Mouse (Mus musculus): ENCODE measurements around the gene Vmn1r158. TPM values are rescaled to one million over a fixed set of nuclear protein-coding genes. Genes with fewer than 3 reads are reported as not detected.

Gene Vmn1r158
- not detected for polyA plus RNA-seq (2017; shearing (Covaris generic))

DNA sequence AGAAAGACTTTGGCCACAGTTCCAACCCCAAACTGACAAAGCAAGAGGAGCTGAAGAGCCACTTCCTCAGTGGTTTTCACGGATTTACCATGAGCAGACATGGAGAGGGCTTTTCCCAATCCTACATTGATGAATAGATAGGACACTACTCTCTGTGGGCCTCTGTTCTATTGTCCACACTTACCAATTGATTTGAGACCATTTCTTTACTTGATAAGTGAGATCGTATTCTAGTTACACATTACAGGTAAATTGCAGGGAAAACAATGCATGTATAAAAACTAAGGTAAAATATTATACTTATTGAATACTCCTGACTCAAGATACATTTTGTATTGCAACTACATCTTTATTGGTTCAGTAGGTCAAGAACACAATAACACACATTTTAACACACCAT lies at the start of gene Vmn1r158:
Gene Vmn1r158 (minus strand): TSS at position 101 of the 400 bp plus-strand sequence.

DNA sequence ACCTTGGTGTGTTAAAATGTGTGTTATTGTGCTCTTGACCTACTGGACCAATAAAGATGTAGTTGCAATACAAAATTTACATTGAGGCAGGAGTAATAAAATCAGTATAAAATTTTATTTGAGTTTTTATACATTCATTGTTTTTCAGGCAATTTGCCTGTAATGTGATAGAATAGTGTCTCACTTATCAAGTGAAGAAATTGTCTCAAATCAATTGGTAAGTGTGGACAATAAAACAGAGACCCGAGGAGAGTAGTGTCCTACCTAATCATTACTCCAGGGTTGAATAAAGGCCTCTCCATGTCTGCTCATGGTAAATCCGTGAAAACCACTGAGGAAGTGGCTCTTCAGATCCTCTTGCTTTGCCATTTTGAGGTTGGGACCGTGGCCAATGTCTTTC lies 29.2 kb downstream of the Vmn1r158 start, which contains the start of gene Vmn1r157:
Gene Vmn1r157 (plus strand): TSS at position 301 of the 400 bp plus-strand sequence.

Other genes with a start within 250 kb of the Vmn1r158 start
- gene Gm4201, start 225.4 kb downstream of the Vmn1r158 start, polyA plus RNA-seq (2017; shearing (Covaris generic)): not detected
- gene Gm4565, start 202.7 kb downstream of the Vmn1r158 start, polyA plus RNA-seq (2017; shearing (Covaris generic)): not detected
- not detected for gene Vmn1r155, start 132.8 kb downstream of the Vmn1r158 start, polyA plus RNA-seq (2017; shearing (Covaris generic))
- gene Gm8693, start 98.5 kb downstream of the Vmn1r158 start, polyA plus RNA-seq (2017; shearing (Covaris generic)): not detected
- gene Gm4567, start 71.1 kb downstream of the Vmn1r158 start, polyA plus RNA-seq (2017; shearing (Covaris generic)): not detected
- gene Vmn1r157, start 29.1 kb downstream of the Vmn1r158 start, polyA plus RNA-seq (2017; shearing (Covaris generic)): not detected
- not detected for gene Vmn1r159, start 52.8 kb upstream of the Vmn1r158 start, polyA plus RNA-seq (2017; shearing (Covaris generic))
- not detected for gene Vmn1r160, start 80.4 kb upstream of the Vmn1r158 start, polyA plus RNA-seq (2017; shearing (Covaris generic))
- not detected for gene Gm4214, start 193.9 kb upstream of the Vmn1r158 start, polyA plus RNA-seq (2017; shearing (Covaris generic))
- gene Gm4216, start 229.1 kb upstream of the Vmn1r158 start, polyA plus RNA-seq (2017; shearing (Covaris generic)): not detected

All from CD4-positive, CD25-positive, alpha-beta regulatory T cell, adult 9 weeks (primary cell).